Mouse (Mus musculus) midbrain, embryonic 15.5 days (tissue): ENCODE data around the gene Sh3gl2. TPM values are rescaled to one million over a fixed set of nuclear protein-coding genes. Genes with fewer than 3 reads are reported as not detected.

ENCODE experiments used
- ATAC-seq: fragments of 200-750 bp; cut with Nextera tagmentation; replicated peaks from 2 replicates; pipeline ENCODE4 v1.8.0; 2017; ENCODE audit warnings: moderate TSS enrichment
- H3K27ac ChIP-seq: fragments of 300-500 bp; sonication (generic); 2 replicates; pipeline ENCODE4 v1.5.1; 2015; ENCODE audit warnings: mild to moderate bottlenecking, inconsistent platforms
- H3K27me3 ChIP-seq: fragments of 300-500 bp; sonication (generic); replicated peaks from 2 replicates; pipeline ENCODE4 v1.6.1; 2015; ENCODE audit warnings: inconsistent platforms
- H3K36me3 ChIP-seq: fragments of 300-500 bp; sonication (generic); replicated peaks from 2 replicates; pipeline ENCODE4 v1.6.1; 2015; ENCODE audit warnings: inconsistent platforms
- H3K4me1 ChIP-seq: fragments of 300-500 bp; sonication (generic); 2 replicates; pipeline ENCODE4 v1.6.1; 2015; ENCODE audit warnings: inconsistent platforms
- H3K4me2 ChIP-seq: fragments of 300-500 bp; sonication (generic); 2 replicates; pipeline ENCODE4 v1.6.1; 2015; ENCODE audit warnings: inconsistent platforms, mild to moderate bottlenecking, moderate library complexity
- H3K4me3 ChIP-seq: fragments of 300-500 bp; sonication (generic); 2 replicates; pipeline ENCODE4 v1.5.1; 2015; ENCODE audit warnings: mild to moderate bottlenecking, inconsistent platforms
- H3K9ac ChIP-seq: fragments of 300-500 bp; sonication (generic); 2 replicates; pipeline ENCODE4 v1.6.1; 2015; ENCODE audit warnings: mild to moderate bottlenecking, inconsistent platforms
- H3K9me3 ChIP-seq: fragments of 300-500 bp; sonication (generic); 2 replicates; pipeline ENCODE4 v1.6.1; 2016; ENCODE audit warnings: inconsistent platforms
- WGBS: fragments of 180-500 bp; shearing (Covaris S2); methylation state at CpG from one replicate; pipeline ENCODE4 v1.1.7; 2015; ENCODE audit warnings: mixed read lengths; 5-methylcytosine and 5-hydroxymethylcytosine counted together
- polyA plus RNA-seq: library from polyadenylated mRNA; unstranded; fragments of >200 nt; fragmentation: Nextera tagmentation; extraction: Ambion mirVana; gene quantifications from 2 replicates; pipeline ENCODE4 v1.2.1, GENCODE M21; 2015

Gene Sh3gl2
- polyA plus RNA-seq, 1 experiment from 2014 or later, result 86.1 TPM

DNA sequence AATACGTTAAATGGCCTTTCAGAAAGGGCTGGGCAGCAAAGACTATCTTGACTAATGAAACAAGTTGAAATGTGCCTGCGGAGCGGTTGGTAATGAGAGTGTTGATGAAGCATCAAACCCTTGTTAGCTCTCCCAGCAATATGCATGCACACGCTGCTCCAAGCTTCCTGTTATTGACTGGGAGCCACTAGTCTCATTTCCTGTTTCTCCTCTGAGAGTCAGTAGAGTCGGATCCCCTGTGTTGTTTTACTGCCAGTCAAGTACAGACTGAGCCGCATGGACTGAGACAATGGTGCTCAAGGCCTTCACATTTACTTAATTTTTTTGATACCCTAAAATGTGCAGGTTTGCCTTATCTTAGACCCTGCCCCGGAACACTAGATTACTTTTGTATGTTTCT is 386.1 kb downstream of the Sh3gl2 start:
- no peaks in the 10 kb centered on the region for H3K36me3 ChIP-seq
- H3K4me1 ChIP-seq, result no peaks in the 10 kb centered on the region
- H3K9ac ChIP-seq, result no peak overlapping the region
- no peak for ATAC-seq
- H3K4me3 ChIP-seq, result no peak overlapping the region
- no peaks in the 10 kb centered on the region for H3K27me3 ChIP-seq
- WGBS, result 80% methylated on average over 7 of the region's 7 CpGs
- no peaks in the 10 kb centered on the region for H3K9me3 ChIP-seq
- no peak overlapping the region for H3K27ac ChIP-seq
- H3K4me2 ChIP-seq, result no peak overlapping the region

DNA sequence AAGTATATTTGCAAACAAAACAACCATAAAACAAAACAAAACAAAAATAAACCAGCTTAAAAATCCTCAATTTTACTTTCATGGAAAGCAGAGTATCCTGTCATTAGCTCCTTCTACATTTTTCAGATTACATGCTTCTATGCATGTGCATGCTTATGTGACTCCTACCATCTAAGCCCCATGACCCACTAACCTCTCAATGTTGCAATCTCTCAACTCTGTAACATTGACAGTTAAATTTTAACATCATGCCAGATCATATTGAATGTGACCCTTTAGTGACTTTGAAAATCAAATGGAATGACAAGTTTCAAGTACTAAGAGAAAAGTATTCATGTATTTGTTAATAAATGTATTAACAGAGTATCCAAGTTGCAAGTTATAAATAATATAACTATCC is 389.2 kb downstream of the Sh3gl2 start:
- no peak for ATAC-seq
- Histone ChIP-seq H3K9ac (no peak overlapping the region), H3K4me3 (no peak overlapping the region), H3K27ac (no peak overlapping the region), H3K4me2 (no peak overlapping the region), H3K4me1 (no peaks in the 10 kb centered on the region), H3K27me3 (no peaks in the 10 kb centered on the region), H3K36me3 (no peaks in the 10 kb centered on the region), H3K9me3 (no peaks in the 10 kb centered on the region)

DNA sequence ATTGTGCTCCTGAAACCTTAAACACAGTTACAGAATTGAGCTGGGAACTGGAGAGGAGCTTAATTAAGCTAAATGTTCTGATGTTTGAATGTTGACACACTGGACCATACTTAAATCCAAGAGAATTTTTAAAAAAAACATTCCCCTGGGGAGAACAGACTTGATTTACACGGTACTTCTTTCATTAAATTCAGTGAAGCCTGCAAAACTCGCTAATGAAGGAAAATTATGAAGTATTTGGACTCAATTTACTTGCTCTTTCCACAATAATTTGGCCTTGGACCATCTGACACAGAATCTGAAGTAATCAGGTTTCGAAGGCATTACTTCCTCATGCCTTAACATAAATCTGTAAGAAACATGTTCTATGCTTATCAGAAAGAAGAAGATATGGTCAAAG is 408.4 kb downstream of the Sh3gl2 start:
- ATAC-seq, result no peak
- no peaks in the 10 kb centered on the region for H3K36me3 ChIP-seq

DNA sequence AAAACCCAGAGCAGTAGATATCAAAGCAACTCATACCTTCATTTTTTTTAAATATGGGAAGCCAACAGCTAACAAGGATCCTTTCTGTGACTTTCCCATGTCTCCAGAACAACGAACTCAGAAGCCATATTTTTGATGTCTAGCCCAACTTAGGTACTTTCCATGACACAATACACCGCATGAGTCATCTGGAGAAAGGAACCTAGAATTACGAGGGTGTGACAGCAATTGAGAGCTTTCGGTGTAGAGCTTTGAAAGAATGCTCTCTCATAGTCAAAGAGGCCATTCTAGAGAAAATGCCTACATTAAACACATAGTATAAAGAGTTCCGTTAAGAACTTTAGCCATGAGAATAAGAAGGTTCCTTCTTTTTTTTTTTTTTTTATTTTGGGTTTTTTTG is 413.8 kb downstream of the Sh3gl2 start:
- Histone ChIP-seq H3K4me1 (no peaks in the 10 kb centered on the region), H3K36me3 (no peaks in the 10 kb centered on the region), H3K27ac (no peak overlapping the region), H3K4me2 (no peak overlapping the region), H3K9me3 (no peaks in the 10 kb centered on the region), H3K9ac (no peak overlapping the region), H3K27me3 (no peaks in the 10 kb centered on the region), H3K4me3 (no peak overlapping the region)
- no peak for ATAC-seq
- WGBS, result 91% methylated on average over 5 of the region's 5 CpGs

More for the DNA sequence above, 408.4 kb downstream of the Sh3gl2 start:
- no peak overlapping the region for H3K4me2 ChIP-seq
- no peaks in the 10 kb centered on the region for H3K27me3 ChIP-seq
- no peaks in the 10 kb centered on the region for H3K9me3 ChIP-seq
- 79% methylated on average over 3 of the region's 3 CpGs for WGBS
- H3K4me3 ChIP-seq, result no peak overlapping the region
- no peak overlapping the region for H3K9ac ChIP-seq
- no peaks in the 10 kb centered on the region for H3K4me1 ChIP-seq
- H3K27ac ChIP-seq, result no peak overlapping the region

DNA sequence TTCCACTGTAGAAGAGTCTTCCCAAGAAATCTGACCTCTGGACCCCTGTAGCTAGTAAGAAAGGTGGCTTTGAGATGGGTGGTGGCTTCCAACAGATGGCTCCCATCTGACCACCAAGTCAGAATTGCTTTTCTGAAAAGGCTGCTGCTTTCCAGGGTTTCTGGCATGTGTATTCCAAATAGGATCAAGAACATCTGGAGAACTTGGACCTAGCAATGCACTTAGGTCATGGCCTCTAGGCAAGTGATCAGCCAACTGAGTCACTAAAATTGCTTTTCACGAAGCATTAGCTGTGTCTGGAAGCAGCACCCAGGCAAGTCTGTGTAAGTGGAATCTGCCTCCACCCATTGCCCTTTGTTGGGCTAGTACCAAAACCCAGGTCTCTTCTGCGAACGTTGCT is 414.3 kb downstream of the Sh3gl2 start:
- no peaks in the 10 kb centered on the region for H3K27me3 ChIP-seq
- no peaks in the 10 kb centered on the region for H3K4me1 ChIP-seq
- H3K27ac ChIP-seq, result no peak overlapping the region
- no peak overlapping the region for H3K4me2 ChIP-seq
- H3K36me3 ChIP-seq, result no peaks in the 10 kb centered on the region
- ATAC-seq, result no peak
- H3K4me3 ChIP-seq, result no peak overlapping the region
- H3K9ac ChIP-seq, result no peak overlapping the region
- H3K9me3 ChIP-seq, result no peaks in the 10 kb centered on the region
- WGBS, result 90% methylated on average over 3 of the region's 3 CpGs

DNA sequence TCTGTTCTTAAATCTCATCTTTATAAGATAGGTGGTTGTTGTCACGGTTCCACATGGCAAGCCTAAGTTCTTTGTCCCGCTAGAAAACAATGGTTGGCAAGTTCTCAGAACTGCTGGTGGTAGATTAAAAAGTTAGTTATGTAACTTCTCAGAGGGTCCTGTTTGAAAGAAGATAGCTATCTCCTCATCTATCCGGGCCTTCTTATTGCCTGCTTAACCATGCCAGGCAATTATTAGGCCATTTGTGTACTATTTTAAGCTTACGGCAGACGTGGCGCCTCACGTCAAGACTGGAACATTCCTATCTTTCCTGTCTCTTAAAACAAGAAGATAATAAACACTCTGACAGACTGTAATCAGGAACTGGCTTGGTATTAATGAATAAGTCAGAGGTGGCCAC is 424.5 kb downstream of the Sh3gl2 start:
- 86% methylated on average over 7 of the region's 7 CpGs for WGBS
- Histone ChIP-seq H3K9ac (no peak overlapping the region), H3K36me3 (no peaks in the 10 kb centered on the region), H3K4me2 (no peak overlapping the region), H3K27me3 (no peaks in the 10 kb centered on the region), H3K27ac (no peak overlapping the region), H3K4me3 (no peak overlapping the region), H3K9me3 (no peaks in the 10 kb centered on the region), H3K4me1 (no peaks in the 10 kb centered on the region)
- ATAC-seq, result no peak

DNA sequence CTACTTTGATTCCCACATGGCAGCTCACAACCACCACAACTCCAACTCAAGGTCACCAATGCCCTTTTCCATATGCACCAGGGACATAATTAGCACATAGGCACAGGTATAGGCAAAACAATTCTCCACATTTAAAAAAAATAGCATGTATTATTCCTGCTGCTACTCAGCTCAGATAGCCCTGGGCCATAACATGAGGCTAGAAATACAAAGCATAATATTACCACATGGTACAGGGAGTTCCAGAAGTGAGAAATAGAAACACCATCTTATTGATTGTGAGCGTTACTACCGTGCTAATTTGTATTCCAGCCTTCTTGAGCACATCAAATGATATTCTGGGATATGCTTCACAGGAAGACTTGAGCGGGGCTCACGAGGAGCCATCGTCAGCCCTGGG is 464.3 kb downstream of the Sh3gl2 start:
- ATAC-seq, result peak; percentile 65; the same call in 1 of the 2 replicates
- H3K9me3 ChIP-seq, result no peaks in the 10 kb centered on the region

DNA sequence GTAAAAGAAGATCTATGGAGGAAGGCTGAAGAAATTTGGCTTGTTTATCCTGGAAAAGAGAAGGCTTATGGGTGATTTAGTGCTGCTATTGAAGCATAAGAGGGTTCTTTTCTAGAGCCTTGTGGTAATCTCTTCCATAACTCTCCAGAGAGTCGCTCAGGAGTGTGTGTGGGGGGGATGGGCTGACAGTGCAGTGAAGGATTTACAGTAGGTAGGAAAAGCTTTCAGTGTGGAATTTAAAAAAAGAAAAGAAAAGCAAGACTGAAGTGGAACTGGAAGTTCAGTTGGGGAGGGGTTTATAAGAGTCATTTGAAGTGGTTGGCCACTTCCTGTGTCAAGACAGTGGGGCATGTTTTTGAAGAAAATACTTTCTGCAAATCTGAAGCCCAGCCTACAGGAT is 464.8 kb downstream of the Sh3gl2 start:
- H3K9ac ChIP-seq, result no peak overlapping the region
- no peaks in the 10 kb centered on the region for H3K4me1 ChIP-seq
- no peaks in the 10 kb centered on the region for H3K9me3 ChIP-seq
- no peak overlapping the region for H3K4me3 ChIP-seq
- ATAC-seq, result no peak
- no peaks in the 10 kb centered on the region for H3K36me3 ChIP-seq
- WGBS, result 73% methylated on average over 1 of the region's 1 CpGs
- H3K27me3 ChIP-seq, result no peaks in the 10 kb centered on the region
- H3K27ac ChIP-seq, result no peak overlapping the region
- H3K4me2 ChIP-seq, result no peak overlapping the region

More for the DNA sequence above, 464.3 kb downstream of the Sh3gl2 start:
- Histone ChIP-seq H3K36me3 (no peaks in the 10 kb centered on the region), H3K4me1 (no peaks in the 10 kb centered on the region), H3K9ac (no peak overlapping the region), H3K27me3 (no peaks in the 10 kb centered on the region), H3K4me2 (no peak overlapping the region), H3K4me3 (no peak overlapping the region), H3K27ac (no peak overlapping the region)
- WGBS, result 75% methylated on average over 5 of the region's 5 CpGs

DNA sequence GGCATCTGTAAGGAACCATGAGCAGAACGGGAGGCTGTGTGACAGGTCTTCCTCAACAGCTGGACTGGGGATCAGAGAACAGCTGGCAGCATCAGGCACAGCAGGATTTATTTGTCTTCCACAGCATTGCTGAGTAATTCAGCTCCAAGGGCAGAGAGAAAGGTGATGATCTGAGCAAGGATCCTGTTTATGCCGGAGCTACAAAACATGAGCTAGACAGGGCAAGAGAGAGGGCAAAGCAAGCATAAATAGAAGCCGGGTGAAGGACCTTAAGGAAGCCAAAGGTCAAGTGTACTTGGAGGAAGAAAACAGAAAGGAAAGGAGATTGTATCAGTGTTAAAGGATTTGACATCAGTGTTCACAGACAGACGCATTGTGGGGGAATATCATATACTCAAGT is 467.4 kb downstream of the Sh3gl2 start:
- WGBS, result 59% methylated on average over 4 of the region's 4 CpGs
- Histone ChIP-seq H3K27ac (no peak overlapping the region), H3K4me1 (no peaks in the 10 kb centered on the region), H3K9ac (no peak overlapping the region), H3K4me3 (no peak overlapping the region), H3K4me2 (no peak overlapping the region), H3K9me3 (no peaks in the 10 kb centered on the region), H3K27me3 (no peaks in the 10 kb centered on the region), H3K36me3 (no peaks in the 10 kb centered on the region)
- no peak for ATAC-seq

DNA sequence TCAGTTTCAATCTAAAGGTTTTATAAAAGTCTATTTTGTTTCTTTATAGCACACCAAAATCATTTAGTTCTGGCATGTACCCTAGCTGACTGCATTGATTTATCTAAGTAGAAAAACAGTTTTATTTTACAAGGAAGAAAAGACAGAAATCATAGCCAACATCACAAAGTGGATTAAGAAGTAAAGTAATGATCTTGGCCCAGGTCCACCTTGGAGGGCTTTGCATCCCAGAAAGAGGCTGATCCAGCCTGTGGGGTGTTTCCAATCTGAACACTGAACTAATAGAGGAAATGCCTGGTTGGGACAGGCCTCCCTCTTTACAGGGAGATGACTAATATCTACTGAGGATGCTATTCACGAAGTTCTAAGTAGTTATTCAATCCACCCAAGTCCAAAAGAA is 472.7 kb downstream of the Sh3gl2 start:
- Histone ChIP-seq H3K27me3 (no peaks in the 10 kb centered on the region), H3K36me3 (no peaks in the 10 kb centered on the region), H3K9ac (no peak overlapping the region), H3K9me3 (no peaks in the 10 kb centered on the region), H3K4me3 (no peak overlapping the region), H3K27ac (no peak overlapping the region), H3K4me2 (no peak overlapping the region), H3K4me1 (no peaks in the 10 kb centered on the region)
- WGBS, result 51% methylated on average over 1 of the region's 1 CpGs
- no peak for ATAC-seq

DNA sequence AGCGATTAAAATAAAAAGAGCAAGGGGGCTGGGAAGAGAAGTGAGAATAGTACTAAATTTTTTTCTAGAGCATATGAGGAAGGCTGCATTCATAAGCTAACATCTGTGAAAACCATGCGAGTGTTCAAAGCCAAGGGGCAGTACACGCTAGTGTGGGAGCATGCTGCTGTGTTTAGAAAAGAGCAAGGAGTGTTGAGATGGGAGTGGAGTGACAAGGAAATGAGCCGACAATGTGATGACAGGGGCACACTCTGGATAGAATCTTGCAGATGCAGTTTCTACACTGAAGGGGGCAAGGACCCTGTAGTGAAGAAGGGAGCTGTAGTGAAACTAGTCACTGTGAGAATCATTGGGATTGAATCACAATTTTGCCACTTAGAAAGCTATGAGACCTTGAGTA is 481.2 kb downstream of the Sh3gl2 start:
- Histone ChIP-seq H3K27me3 (no peaks in the 10 kb centered on the region), H3K36me3 (no peaks in the 10 kb centered on the region), H3K4me1 (no peaks in the 10 kb centered on the region), H3K9ac (no peak overlapping the region), H3K9me3 (no peaks in the 10 kb centered on the region), H3K27ac (no peak overlapping the region), H3K4me2 (no peak overlapping the region), H3K4me3 (no peak overlapping the region)
- 86% methylated on average over 4 of the region's 4 CpGs for WGBS
- ATAC-seq, result no peak
